Mouse (Mus musculus): ENCODE measurements around the gene Cep63. TPM values are rescaled to one million over a fixed set of nuclear protein-coding genes. Genes with fewer than 3 reads are reported as not detected.

Gene Cep63
- polyA plus RNA-seq, 1 experiment from 2014 or later: 57.8 TPM

- Histone ChIP-seq H3K4me3 (no peak overlapping the region), H3K9me3 (no peaks in the 10 kb centered on the region), H3K27me3 (no peaks in the 10 kb centered on the region), H3K4me2 (no peak overlapping the region), H3K4me1 (peaks cover 32% of the 10 kb centered on the region), H3K27ac (no peak overlapping the region; the same call in 1 of the 2 replicates), H3K36me3 (peaks cover 22% of the 10 kb centered on the region), H3K9ac (peak overlapping the region; percentile 55; the same call in 1 of the 2 replicates)
- no peak for ATAC-seq (ENCODE audit: insufficient number of reproducible peaks, insufficient read depth, low FRiP score, low TSS enrichment, low read depth)
- 55% methylated on average over 7 of the region's 7 CpGs for WGBS
Measured at GRCm38 (mm10) chr9:102629052-102629451, 2.7 kb upstream of the Cep63 start.

GRCm38 (mm10) chr9:102627442-102627841 is 1.1 kb upstream of the Cep63 start:
- Histone ChIP-seq H3K27ac (peak overlapping the region; percentile 98), H3K4me1 (peaks cover 29% of the 10 kb centered on the region), H3K9ac (peak overlapping the region; percentile 99), H3K4me2 (peak overlapping the region; percentile 70), H3K27me3 (no peaks in the 10 kb centered on the region), H3K4me3 (peak overlapping the region; percentile 97), H3K9me3 (no peaks in the 10 kb centered on the region), H3K36me3 (peaks cover 15% of the 10 kb centered on the region)
- 82% methylated on average over 7 of the region's 7 CpGs for WGBS
- no peak for ATAC-seq (ENCODE audit: insufficient number of reproducible peaks, insufficient read depth, low FRiP score, low TSS enrichment, low read depth)

DNA sequence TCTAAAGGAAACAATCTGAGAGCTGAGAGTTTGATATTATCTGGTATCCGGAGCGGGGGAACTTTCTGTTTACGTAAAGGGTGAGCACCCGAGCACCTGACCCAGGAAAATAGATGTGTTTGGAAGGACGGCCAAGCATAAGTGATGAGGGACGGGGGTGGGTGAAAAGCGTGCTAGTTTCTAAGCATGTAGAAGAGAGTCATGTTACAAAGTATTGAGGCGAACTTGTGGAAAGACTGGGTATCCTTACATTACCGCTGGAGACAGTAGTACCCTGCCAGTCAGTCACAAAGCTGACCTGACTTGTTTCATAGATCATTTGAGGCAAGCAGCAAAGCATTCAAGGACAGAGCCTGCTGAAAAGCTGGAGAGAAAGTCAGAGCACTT is 498 bp upstream of the Cep63 start:
- H3K4me3 ChIP-seq: peak overlapping the region; percentile 97
- H3K9me3 ChIP-seq: no peaks in the 10 kb centered on the region
- peaks cover 11% of the 10 kb centered on the region for H3K36me3 ChIP-seq
- under 1% methylated on average over 9 of the region's 9 CpGs for WGBS
- peak overlapping the region; percentile 99 for H3K9ac ChIP-seq
- no peaks in the 10 kb centered on the region for H3K27me3 ChIP-seq
- no peak for ATAC-seq (ENCODE audit: insufficient number of reproducible peaks, insufficient read depth, low FRiP score, low TSS enrichment, low read depth)
- H3K4me1 ChIP-seq: peaks cover 29% of the 10 kb centered on the region
- peak overlapping the region; percentile 98 for H3K27ac ChIP-seq
- H3K4me2 ChIP-seq: peak overlapping the region; percentile 70

DNA sequence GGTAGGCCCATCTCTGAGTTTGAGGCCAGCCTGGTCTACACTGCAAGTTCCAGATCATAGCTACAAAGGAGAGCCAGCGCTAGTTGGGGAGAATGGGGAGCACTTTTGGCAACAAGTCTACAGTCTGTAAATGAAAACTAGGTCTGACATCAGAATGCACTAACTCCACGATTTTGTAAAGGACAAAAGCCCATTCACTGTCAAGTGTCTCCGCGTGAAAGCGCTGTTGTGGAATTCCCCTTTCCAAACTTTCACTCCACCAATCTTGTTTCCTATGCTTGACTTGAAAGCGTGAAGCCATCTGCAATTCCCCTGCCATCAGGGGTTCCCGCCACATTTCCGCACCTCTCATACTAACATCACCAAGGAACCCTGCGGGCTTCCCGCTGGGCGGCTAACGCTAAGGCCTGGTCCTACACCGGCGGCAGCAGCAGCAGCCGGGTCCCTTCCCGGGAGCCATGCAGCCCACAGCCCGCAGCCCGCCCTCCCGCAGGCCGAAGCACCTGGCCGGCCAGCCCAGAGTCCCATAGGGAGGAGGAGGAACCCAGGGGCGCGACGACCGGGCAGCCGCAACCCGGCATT is 842 bp downstream of the Cep63 start:
- H3K4me1 ChIP-seq: peaks cover 34% of the 10 kb centered on the region
- ATAC-seq (ENCODE audit: insufficient number of reproducible peaks, insufficient read depth, low FRiP score, low TSS enrichment, low read depth): no peak; the same call in 1 of the 2 replicates
- WGBS: under 1% methylated on average over 27 of the region's 27 CpGs
- peak overlapping the region; percentile 98 for H3K27ac ChIP-seq
- peaks cover 6% of the 10 kb centered on the region; the same call in 1 of the 2 replicates for H3K36me3 ChIP-seq
- peak overlapping the region; percentile 97 for H3K4me3 ChIP-seq
- H3K27me3 ChIP-seq: no peaks in the 10 kb centered on the region
- H3K9me3 ChIP-seq: no peaks in the 10 kb centered on the region
- peak overlapping the region; percentile 99 for H3K9ac ChIP-seq
- H3K4me2 ChIP-seq: peak overlapping the region; percentile 70

- WGBS: 86% methylated on average over 7 of the region's 7 CpGs
- H3K9ac ChIP-seq: no peak overlapping the region
- no peak overlapping the region for H3K27ac ChIP-seq
- H3K9me3 ChIP-seq: no peaks in the 10 kb centered on the region
- no peaks in the 10 kb centered on the region for H3K27me3 ChIP-seq
- peaks cover 27% of the 10 kb centered on the region for H3K4me1 ChIP-seq
- H3K36me3 ChIP-seq: peaks cover 4% of the 10 kb centered on the region; the same call in 1 of the 2 replicates
- ATAC-seq (ENCODE audit: insufficient number of reproducible peaks, insufficient read depth, low FRiP score, low TSS enrichment, low read depth): no peak
- no peak overlapping the region for H3K4me3 ChIP-seq
- H3K4me2 ChIP-seq: no peak overlapping the region
Measured at GRCm38 (mm10) chr9:102623581-102623980, 2.8 kb downstream of the Cep63 start.

GRCm38 (mm10) chr9:102622876-102623275 is 3.5 kb downstream of the Cep63 start:
- Histone ChIP-seq H3K4me2 (no peak overlapping the region), H3K9ac (no peak overlapping the region), H3K27me3 (no peaks in the 10 kb centered on the region), H3K4me3 (no peak overlapping the region), H3K36me3 (peaks cover 11% of the 10 kb centered on the region; the same call in 1 of the 2 replicates), H3K27ac (peak overlapping the region; percentile 19), H3K9me3 (no peaks in the 10 kb centered on the region), H3K4me1 (peaks cover 25% of the 10 kb centered on the region)
- ATAC-seq (ENCODE audit: insufficient number of reproducible peaks, insufficient read depth, low FRiP score, low TSS enrichment, low read depth): no peak
- WGBS: 82% methylated on average over 6 of the region's 6 CpGs

- no peaks in the 10 kb centered on the region for H3K9me3 ChIP-seq
- no peak overlapping the region for H3K4me3 ChIP-seq
- H3K4me1 ChIP-seq: peaks cover 19% of the 10 kb centered on the region
- H3K27ac ChIP-seq: peak overlapping the region; percentile 19
- ATAC-seq (ENCODE audit: insufficient number of reproducible peaks, insufficient read depth, low FRiP score, low TSS enrichment, low read depth): no peak
- H3K27me3 ChIP-seq: no peaks in the 10 kb centered on the region
- peaks cover 16% of the 10 kb centered on the region; the same call in 1 of the 2 replicates for H3K36me3 ChIP-seq
- H3K9ac ChIP-seq: no peak overlapping the region
- H3K4me2 ChIP-seq: no peak overlapping the region
- 31% methylated on average over 5 of the region's 5 CpGs for WGBS
Measured at GRCm38 (mm10) chr9:102622192-102622857, 4.0 kb downstream of the Cep63 start.

DNA sequence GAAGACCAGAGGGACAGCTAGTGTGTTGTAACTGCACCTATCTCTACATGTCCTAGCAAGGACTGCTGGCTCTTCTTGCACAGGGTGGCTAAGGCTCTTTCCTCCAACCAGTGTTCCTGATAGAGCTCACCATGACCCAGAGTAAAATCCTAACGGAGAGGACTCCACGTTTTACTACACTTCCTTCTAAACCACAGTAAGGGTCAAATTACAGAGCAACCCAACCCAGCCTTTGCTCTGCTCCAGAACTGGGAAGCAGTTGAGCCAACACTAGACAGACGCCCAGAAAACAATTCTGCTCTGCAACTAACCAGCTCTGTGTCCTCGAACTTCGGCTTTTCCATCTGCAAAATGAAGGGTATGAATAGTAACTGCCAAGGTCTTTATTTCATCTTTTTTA is 4.9 kb downstream of the Cep63 start:
- peaks cover 15% of the 10 kb centered on the region for H3K4me1 ChIP-seq
- H3K9ac ChIP-seq: no peak overlapping the region
- no peak overlapping the region for H3K4me2 ChIP-seq
- no peaks in the 10 kb centered on the region for H3K9me3 ChIP-seq
- no peaks in the 10 kb centered on the region for H3K27me3 ChIP-seq
- peaks cover 18% of the 10 kb centered on the region; the same call in 1 of the 2 replicates for H3K36me3 ChIP-seq
- H3K27ac ChIP-seq: 0 out of 2 replicates have a peak overlapping the region, but pooled peaks have one; percentile 33
- H3K4me3 ChIP-seq: no peak overlapping the region
- WGBS: 43% methylated on average over 5 of the region's 5 CpGs
- no peak for ATAC-seq (ENCODE audit: insufficient number of reproducible peaks, insufficient read depth, low FRiP score, low TSS enrichment, low read depth)

DNA sequence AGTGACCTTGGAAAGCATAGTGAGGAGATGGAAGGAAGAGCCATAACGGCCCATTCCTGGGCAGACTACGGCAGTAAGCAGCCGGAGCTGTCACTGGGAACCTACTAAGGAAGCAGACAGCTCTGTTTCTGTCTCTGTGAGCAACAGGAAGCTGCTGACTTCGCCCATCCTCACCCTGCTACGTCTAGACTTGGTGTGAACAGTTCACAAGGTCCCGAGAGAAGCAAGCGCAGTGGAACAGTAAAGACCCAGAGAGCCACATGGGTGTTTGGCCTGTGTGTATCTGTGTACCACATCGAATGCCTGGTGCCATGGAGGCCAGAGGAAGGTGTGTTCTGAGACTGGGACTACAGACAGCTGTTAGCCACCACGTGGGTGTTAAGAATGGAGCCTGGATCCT is 10.1 kb downstream of the Cep63 start:
- H3K4me1 ChIP-seq: peaks cover 1% of the 10 kb centered on the region; the same call in 1 of the 2 replicates
- H3K9ac ChIP-seq: no peak overlapping the region
- H3K27me3 ChIP-seq: no peaks in the 10 kb centered on the region
- WGBS: 80% methylated on average over 9 of the region's 9 CpGs
- H3K4me2 ChIP-seq: no peak overlapping the region
- ATAC-seq (ENCODE audit: insufficient number of reproducible peaks, insufficient read depth, low FRiP score, low TSS enrichment, low read depth): no peak
- H3K4me3 ChIP-seq: no peak overlapping the region
- H3K9me3 ChIP-seq: no peaks in the 10 kb centered on the region
- peaks cover 52% of the 10 kb centered on the region for H3K36me3 ChIP-seq
- no peak overlapping the region for H3K27ac ChIP-seq

DNA sequence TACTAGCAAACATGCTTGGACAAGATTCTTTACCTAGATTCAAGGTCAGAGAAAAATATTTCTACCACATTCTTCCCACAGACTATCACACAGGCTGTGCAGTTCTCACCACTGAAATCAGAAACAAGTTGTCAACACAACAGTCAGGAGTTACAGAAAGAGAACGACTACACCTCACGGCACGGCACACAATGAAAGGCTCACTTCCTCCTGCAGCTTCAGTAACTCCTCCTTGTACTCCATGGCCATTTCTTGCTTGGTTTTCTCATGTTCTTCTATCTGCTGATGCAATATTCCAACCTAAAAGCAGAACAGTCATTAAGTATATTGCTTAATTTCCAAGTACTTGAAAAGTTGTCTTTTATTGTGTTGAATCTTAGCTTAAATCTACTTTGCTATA is 11.3 kb downstream of the Cep63 start:
- Histone ChIP-seq H3K9me3 (no peaks in the 10 kb centered on the region), H3K36me3 (peaks cover 62% of the 10 kb centered on the region), H3K9ac (no peak overlapping the region), H3K27ac (no peak overlapping the region), H3K4me3 (no peak overlapping the region), H3K27me3 (no peaks in the 10 kb centered on the region), H3K4me1 (no peaks in the 10 kb centered on the region), H3K4me2 (no peak overlapping the region)
- ATAC-seq (ENCODE audit: insufficient number of reproducible peaks, insufficient read depth, low FRiP score, low TSS enrichment, low read depth): no peak
- WGBS: 82% methylated on average over 3 of the region's 3 CpGs

GRCm38 (mm10) chr9:102609221-102609620 is 17.1 kb downstream of the Cep63 start:
- Histone ChIP-seq H3K27ac (no peak overlapping the region), H3K4me2 (no peak overlapping the region), H3K4me1 (no peaks in the 10 kb centered on the region), H3K9ac (no peak overlapping the region), H3K9me3 (no peaks in the 10 kb centered on the region), H3K36me3 (peaks cover 54% of the 10 kb centered on the region), H3K27me3 (no peaks in the 10 kb centered on the region), H3K4me3 (no peak overlapping the region)
- WGBS: 87% methylated on average over 3 of the region's 3 CpGs
- ATAC-seq (ENCODE audit: insufficient number of reproducible peaks, insufficient read depth, low FRiP score, low TSS enrichment, low read depth): no peak

GRCm38 (mm10) chr9:102607471-102607870 is 18.9 kb downstream of the Cep63 start:
- 71% methylated on average over 5 of the region's 5 CpGs for WGBS
- ATAC-seq (ENCODE audit: insufficient number of reproducible peaks, insufficient read depth, low FRiP score, low TSS enrichment, low read depth): no peak

More at GRCm38 (mm10) chr9:102607471-102607870, 18.9 kb downstream of the Cep63 start:
- Histone ChIP-seq H3K4me1 (no peaks in the 10 kb centered on the region), H3K4me2 (no peak overlapping the region), H3K36me3 (peaks cover 44% of the 10 kb centered on the region), H3K9me3 (no peaks in the 10 kb centered on the region), H3K4me3 (no peak overlapping the region), H3K27ac (no peak overlapping the region), H3K27me3 (no peaks in the 10 kb centered on the region), H3K9ac (no peak overlapping the region)

Data from embryonic facial prominence, embryonic 13.5 days (tissue).